Mouse (Mus musculus) brain, embryonic 14.5 days (tissue): ENCODE results near the gene Calcoco2.

Source experiments
- CTCF ChIP-seq: fragments of 200-500 bp; IDR thresholded peaks from 2 replicates; pipeline ENCODE4 v1.5.1; 2012; ENCODE audit warnings: inconsistent platforms, mild to moderate bottlenecking, moderate library complexity, borderline replicate concordance; ENCODE audit not compliant: insufficient read depth, insufficient read length; ENCODE audit errors: extremely low read depth
- POLR2A ChIP-seq: fragments of 200-500 bp; IDR thresholded peaks from 2 replicates; pipeline ENCODE4 v1.6.1; 2012; ENCODE audit warnings: mild to moderate bottlenecking, inconsistent platforms, borderline replicate concordance; ENCODE audit not compliant: poor library complexity, insufficient read depth, insufficient read length, severe bottlenecking; ENCODE audit errors: extremely low read depth

GRCm38 (mm10) chr11:96133239-96133865 is 21.6 kb upstream of the Calcoco2 start, which contains the start of gene Ttll6:
- no peak for TF ChIP-seq POLR2A
- peak; percentile 81 for TF ChIP-seq CTCF
